Mouse (Mus musculus) kidney, postnatal 0 days (tissue): ENCODE results near the gene Pdzd3. TPM values are rescaled to one million over a fixed set of nuclear protein-coding genes. Genes with fewer than 3 reads are reported as not detected.
A peak's percentile ranks its signal among the peaks of the same experiment; 100 is the strongest.

ENCODE experiments used
- ATAC-seq: fragments of 200-750 bp; cut with Nextera tagmentation; replicated peaks from 2 replicates; pipeline ENCODE4 v1.8.0; 2017; ENCODE audit warnings: low read depth, moderate number of reproducible peaks, moderate TSS enrichment, moderate library complexity; ENCODE audit not compliant: low FRiP score
- DNase-seq: peaks from one replicate; pipeline ENCODE4 v3.0.0-alpha.2; 2016; ENCODE audit warnings: low spot score
- H3K27ac ChIP-seq: fragments of 300-500 bp; sonication (generic); 2 replicates; pipeline ENCODE4 v1.5.1; 2014; ENCODE audit warnings: mild to moderate bottlenecking
- H3K27me3 ChIP-seq: fragments of 300-500 bp; sonication (generic); 2 replicates; pipeline ENCODE4 v1.6.1; 2014; ENCODE audit warnings: low read length, mixed read lengths; ENCODE audit not compliant: insufficient read depth
- H3K36me3 ChIP-seq: fragments of 300-500 bp; sonication (generic); 2 replicates; pipeline ENCODE4 v1.6.1; 2014; ENCODE audit warnings: low read length, mixed read lengths; ENCODE audit not compliant: insufficient read depth
- H3K4me1 ChIP-seq: fragments of 300-500 bp; sonication (generic); replicated peaks from 2 replicates; pipeline ENCODE4 v1.6.1; 2014; ENCODE audit warnings: antibody characterized with exemption, low read length, mixed read lengths; ENCODE audit not compliant: insufficient read depth
- H3K4me2 ChIP-seq: fragments of 300-500 bp; sonication (generic); 2 replicates; pipeline ENCODE4 v1.6.1; 2014; ENCODE audit warnings: mild to moderate bottlenecking, low read length, moderate library complexity, mixed read lengths
- H3K4me3 ChIP-seq: fragments of 300-500 bp; sonication (generic); replicated peaks from 2 replicates; pipeline ENCODE4 v1.5.1; 2014; ENCODE audit warnings: low read depth, low read length
- H3K9ac ChIP-seq: fragments of 300-500 bp; sonication (generic); 2 replicates; pipeline ENCODE4 v1.6.1; 2014; ENCODE audit warnings: low read depth, low read length
- H3K9me3 ChIP-seq: fragments of 300-500 bp; sonication (generic); replicated peaks from 2 replicates; pipeline ENCODE4 v1.6.1; 2016; ENCODE audit warnings: low read length, inconsistent platforms, mixed read lengths
- CTCF ChIP-seq: IDR thresholded peaks from 2 replicates; pipeline ENCODE4 v1.5.1; 2016; ENCODE audit warnings: antibody characterized with exemption, low read depth, mild to moderate bottlenecking, moderate library complexity
- WGBS: fragments of 180-500 bp; shearing (Covaris S2); extraction: QIAGEN DNeasy Blood & Tissue Kit; methylation state at CpG from one replicate; pipeline ENCODE4 v1.1.7; 2014; 5-methylcytosine and 5-hydroxymethylcytosine counted together
- polyA plus RNA-seq: library from polyadenylated mRNA; unstranded; fragments of >200 nt; fragmentation: Nextera tagmentation; extraction: Ambion mirVana; gene quantifications from 2 replicates; pipeline ENCODE4 v1.2.1, GENCODE M21; 2015

Pdzd3 gene
- polyA plus RNA-seq, 1 experiment from 2014 or later, result 16.0 TPM

GRCm38 (mm10) chr9:44237128-44237527 is 14.1 kb downstream of the Pdzd3 start:
- Histone ChIP-seq H3K4me2 (no peak overlapping the region), H3K9ac (no peak overlapping the region), H3K4me3 (no peak overlapping the region), H3K36me3 (no peaks in the 10 kb centered on the region), H3K9me3 (no peaks in the 10 kb centered on the region), H3K4me1 (no peaks in the 10 kb centered on the region), H3K27ac (peak overlapping the region; percentile 71), H3K27me3 (no peaks in the 10 kb centered on the region)
- 38% methylated on average over 4 of the region's 4 CpGs for WGBS
- no peak for ATAC-seq
- no peak for TF ChIP-seq CTCF
- DNase-seq, result no peak

- 41% methylated on average over 4 of the region's 4 CpGs for WGBS
- peak; percentile 31 for DNase-seq
- TF ChIP-seq CTCF, result no peak
- no peaks in the 10 kb centered on the region for H3K9me3 ChIP-seq
- peak overlapping the region; percentile 71 for H3K27ac ChIP-seq
- ATAC-seq, result no peak
- H3K36me3 ChIP-seq, result no peaks in the 10 kb centered on the region
- H3K9ac ChIP-seq, result 0 out of 2 replicates have a peak overlapping the region, but pooled peaks have one; percentile 28
- no peaks in the 10 kb centered on the region for H3K4me1 ChIP-seq
- H3K27me3 ChIP-seq, result no peaks in the 10 kb centered on the region
- H3K4me2 ChIP-seq, result no peak overlapping the region
- H3K4me3 ChIP-seq, result no peak overlapping the region
These were observed 14.7 kb downstream of the Pdzd3 start for GRCm38 (mm10) chr9:44236601-44237000.

- Histone ChIP-seq H3K36me3 (no peaks in the 10 kb centered on the region), H3K9me3 (no peaks in the 10 kb centered on the region), H3K9ac (no peak overlapping the region; the same call in 1 of the 2 replicates), H3K27ac (peak overlapping the region; percentile 72), H3K4me2 (peak overlapping the region; percentile 53), H3K4me1 (no peaks in the 10 kb centered on the region), H3K4me3 (peak overlapping the region; percentile 97), H3K27me3 (no peaks in the 10 kb centered on the region)
- TF ChIP-seq CTCF, result no peak
- DNase-seq, result peak; percentile 69
- WGBS, result 24% methylated on average over 19 of the region's 19 CpGs
- ATAC-seq, result peak; percentile 8; the same call in 1 of the 2 replicates
These were observed 16.5 kb downstream of the Pdzd3 start for GRCm38 (mm10) chr9:44234479-44235427.

GRCm38 (mm10) chr9:44233802-44234478 is 17.3 kb downstream of the Pdzd3 start, which contains the start of gene Cbl:
Gene Cbl, minus strand, starts transcription at chr9:44234049.
- Histone ChIP-seq H3K27me3 (no peaks in the 10 kb centered on the region), H3K4me1 (no peaks in the 10 kb centered on the region), H3K9ac (peak within 1 kb of the TSS; percentile 88), H3K36me3 (no peaks in the 10 kb centered on the region), H3K4me3 (peak within 1 kb of the TSS; percentile 97), H3K4me2 (peak within 1 kb of the TSS; percentile 64), H3K9me3 (no peaks in the 10 kb centered on the region), H3K27ac (peak within 1 kb of the TSS; percentile 94)
- WGBS, result under 1% methylated on average over 71 of the region's 76 CpGs
- DNase-seq, result peak; percentile 98
- TF ChIP-seq CTCF, result peak; percentile 98
- ATAC-seq, result peak; percentile 92

- H3K27ac ChIP-seq, result peak overlapping the region; percentile 94
- WGBS, result under 1% methylated on average over 40 of the region's 40 CpGs
- H3K4me1 ChIP-seq, result no peaks in the 10 kb centered on the region
- no peaks in the 10 kb centered on the region for H3K27me3 ChIP-seq
- DNase-seq, result peak; percentile 57
- H3K9me3 ChIP-seq, result no peaks in the 10 kb centered on the region
- H3K36me3 ChIP-seq, result no peaks in the 10 kb centered on the region
- ATAC-seq, result peak; percentile 71
- H3K4me3 ChIP-seq, result peak overlapping the region; percentile 97
- H3K9ac ChIP-seq, result peak overlapping the region; percentile 88
- TF ChIP-seq CTCF, result no peak
- H3K4me2 ChIP-seq, result peak overlapping the region; percentile 64
These were observed 18.1 kb downstream of the Pdzd3 start for GRCm38 (mm10) chr9:44233021-44233801.
